Mouse (Mus musculus): ENCODE data around the gene Pdia5. TPM values are rescaled to one million over a fixed set of nuclear protein-coding genes. Genes with fewer than 3 reads are reported as not detected.

Pdia5 gene
- polyA plus RNA-seq, 1 experiment from 2014 or later, result 49.4 TPM

GRCm38 (mm10) chr16:35363150-35364062 is 127.3 kb downstream of the Pdia5 start, which contains the start of gene Sec22a:
Gene Sec22a, minus strand, starts transcription at chr16:35363918.
- Histone ChIP-seq H3K4me1 (ENCODE audit: insufficient read depth, low read depth, low read length) (peaks cover 3% of the 10 kb centered on the region; the same call in 1 of the 2 replicates), H3K4me3 (ENCODE audit: low read depth, low read length) (peak within 1 kb of the TSS; percentile 84), H3K9ac (replicated peaks; ENCODE audit: low read depth) (peak within 1 kb of the TSS; percentile 86), H3K27ac (ENCODE audit: low read length) (peak within 1 kb of the TSS; percentile 94), H3K27me3 (replicated peaks; ENCODE audit: insufficient read depth, low read length) (no peaks in the 10 kb centered on the region), H3K4me2 (replicated peaks; ENCODE audit: low read depth, low read length) (peak within 1 kb of the TSS; percentile 96), H3K9me3 (ENCODE audit: low read length) (no peaks in the 10 kb centered on the region), H3K36me3 (ENCODE audit: insufficient read depth, low read length) (no peaks in the 10 kb centered on the region)
- ATAC-seq (peak; percentile 99), DNase-seq (ENCODE audit: low spot score) (peak; percentile 97)
- TF ChIP-seq CTCF (IDR thresholded peaks at IDR 0.05) (0 out of 2 replicates have a peak, but pooled peaks have one; percentile 3), EP300 (IDR thresholded peaks at IDR 0.05) (no peak)
- whole genome bisulfite sequencing, result under 1% methylated on average over 67 of the region's 67 CpGs

GRCm38 (mm10) chr16:35362221-35362620 is 128.5 kb downstream of the Pdia5 start:
- H3K4me1 ChIP-seq (ENCODE audit: insufficient read depth, low read depth, low read length), result peaks cover under 1% of the 10 kb centered on the region; the same call in 1 of the 2 replicates
- TF ChIP-seq CTCF (IDR thresholded peaks at IDR 0.05), result peak; percentile 37
- no peak for TF ChIP-seq EP300 (IDR thresholded peaks at IDR 0.05)
- ATAC-seq, result no peak
- H3K4me2 ChIP-seq (replicated peaks; ENCODE audit: low read depth, low read length), result no peak overlapping the region
- no peaks in the 10 kb centered on the region for H3K27me3 ChIP-seq (replicated peaks; ENCODE audit: insufficient read depth, low read length)
- no peak overlapping the region for H3K27ac ChIP-seq (ENCODE audit: low read length)
- WGBS, result 77% methylated on average over 2 of the region's 2 CpGs
- H3K36me3 ChIP-seq (ENCODE audit: insufficient read depth, low read length), result no peaks in the 10 kb centered on the region
- H3K9me3 ChIP-seq (ENCODE audit: low read length), result no peaks in the 10 kb centered on the region
- no peak overlapping the region for H3K9ac ChIP-seq (replicated peaks; ENCODE audit: low read depth)
- no peak overlapping the region for H3K4me3 ChIP-seq (ENCODE audit: low read depth, low read length)
- peak; percentile 14 for DNase-seq (ENCODE audit: low spot score)

GRCm38 (mm10) chr16:35360593-35360992 is 130.1 kb downstream of the Pdia5 start:
- Histone ChIP-seq H3K27me3 (replicated peaks; ENCODE audit: insufficient read depth, low read length) (no peaks in the 10 kb centered on the region), H3K36me3 (ENCODE audit: insufficient read depth, low read length) (no peaks in the 10 kb centered on the region), H3K4me1 (ENCODE audit: insufficient read depth, low read depth, low read length) (no peaks in the 10 kb centered on the region), H3K9me3 (ENCODE audit: low read length) (no peaks in the 10 kb centered on the region), H3K27ac (ENCODE audit: low read length) (no peak overlapping the region), H3K9ac (replicated peaks; ENCODE audit: low read depth) (no peak overlapping the region), H3K4me2 (replicated peaks; ENCODE audit: low read depth, low read length) (no peak overlapping the region), H3K4me3 (ENCODE audit: low read depth, low read length) (no peak overlapping the region)
- ATAC-seq (no peak), DNase-seq (ENCODE audit: low spot score) (peak; percentile 71)
- 35% methylated on average over 6 of the region's 6 CpGs for WGBS
- TF ChIP-seq EP300 (IDR thresholded peaks at IDR 0.05), result no peak
- TF ChIP-seq CTCF (IDR thresholded peaks at IDR 0.05), result peak; percentile 85

- Histone ChIP-seq H3K36me3 (ENCODE audit: insufficient read depth, low read length) (peaks cover 6% of the 10 kb centered on the region; the same call in 1 of the 2 replicates), H3K4me2 (replicated peaks; ENCODE audit: low read depth, low read length) (no peak overlapping the region), H3K27ac (ENCODE audit: low read length) (no peak overlapping the region), H3K4me1 (ENCODE audit: insufficient read depth, low read depth, low read length) (no peaks in the 10 kb centered on the region), H3K9me3 (ENCODE audit: low read length) (no peaks in the 10 kb centered on the region), H3K27me3 (replicated peaks; ENCODE audit: insufficient read depth, low read length) (no peaks in the 10 kb centered on the region), H3K4me3 (ENCODE audit: low read depth, low read length) (no peak overlapping the region), H3K9ac (replicated peaks; ENCODE audit: low read depth) (no peak overlapping the region)
- DNase-seq (ENCODE audit: low spot score), result peak; percentile 57
- WGBS, result 74% methylated on average over 1 of the region's 1 CpGs
- ATAC-seq, result peak; percentile 75
- TF ChIP-seq CTCF (IDR thresholded peaks at IDR 0.05) (no peak), EP300 (IDR thresholded peaks at IDR 0.05) (peak; percentile 12; the same call in 1 of the 2 replicates)
Observed at GRCm38 (mm10) chr16:35357449-35357848, 133.2 kb downstream of the Pdia5 start.

Small RNAs within 50 kb of the gene (microRNA-seq; reads per million reads assigned to microRNA genes)
- not detected for gene Gm25548

Other genes starting within 250 kb of the Pdia5 start
- gene Sec22a, start 127.0 kb downstream of the Pdia5 start, polyA plus RNA-seq (2015; fragmentation: Nextera tagmentation; extraction: Ambion mirVana), result 45.9 and 51.3 TPM in 2 replicates
- 0.60 and 0.92 TPM in 2 replicates for gene Sema5b, start 50.3 kb upstream of the Pdia5 start, polyA plus RNA-seq (2015; fragmentation: Nextera tagmentation; extraction: Ambion mirVana)

Measured in lung, postnatal 0 days (tissue).